Mouse (Mus musculus): Measurements from ENCODE around the gene Faiml.

DNA sequence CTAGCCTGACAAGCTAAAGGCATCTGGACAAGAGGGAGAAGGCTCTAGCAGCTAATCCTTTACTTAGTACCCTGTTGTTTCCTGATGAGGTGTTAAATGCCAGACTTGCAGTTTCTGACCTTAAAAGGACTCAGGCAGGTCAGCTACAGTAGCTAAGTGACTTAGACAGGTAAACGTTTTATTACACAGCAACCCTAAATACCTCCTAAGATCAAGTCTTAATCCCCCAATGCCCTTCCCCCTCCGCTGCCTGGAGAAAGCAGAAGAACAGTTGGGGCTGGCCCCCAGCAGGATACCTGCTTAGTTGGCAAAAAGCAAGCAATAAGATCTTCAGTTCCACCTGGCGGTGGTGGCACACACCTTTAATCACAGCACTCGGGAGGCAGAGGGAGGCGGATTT lies 21.9 kb upstream of the Faiml start:
- no peak for TF ChIP-seq CTCF (IDR thresholded peaks at IDR 0.05; ENCODE audit: control insufficient read depth, insufficient read depth, low read length)
- TF ChIP-seq POLR2A (IDR thresholded peaks at IDR 0.05; ENCODE audit: borderline replicate concordance, control insufficient read depth, low read depth, low read length): no peak

Measured in bone marrow, adult 2 months (tissue).